Mouse (Mus musculus): ENCODE results near the gene Dio3. TPM values are rescaled to one million over a fixed set of nuclear protein-coding genes. Genes with fewer than 3 reads are reported as not detected.

Dio3 gene
- polyA plus RNA-seq (2012; rRNA removed), result 0.21 and 0.51 TPM in 2 replicates

DNA sequence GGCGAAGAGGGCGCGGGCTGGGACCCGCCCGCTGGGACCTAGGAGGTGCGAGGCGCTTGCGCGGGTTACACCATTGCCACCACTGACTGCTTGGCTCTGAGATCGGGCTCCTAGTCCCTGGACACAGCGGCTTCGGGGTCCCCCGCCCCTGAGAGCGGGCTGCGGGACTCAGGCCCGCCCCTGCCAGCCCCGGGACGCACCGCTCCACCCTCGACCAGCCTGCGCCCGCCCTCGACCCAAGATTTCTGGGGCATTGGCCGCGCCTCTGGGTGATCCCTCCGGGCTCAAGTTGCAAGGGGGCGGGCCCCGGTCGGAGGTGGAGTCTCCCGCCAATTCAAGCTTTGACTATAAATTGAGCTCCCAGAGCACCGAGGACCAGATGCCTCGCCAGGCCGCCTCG, at the start of gene Dio3:
Gene Dio3, plus strand, starts transcription at position 216 of the 400 bp plus-strand sequence.
- TF ChIP-seq POLR2A (IDR thresholded peaks at IDR 0.05; ENCODE audit: control insufficient read depth, low read depth, low read length), result no peak
- no peak for TF ChIP-seq CTCF (IDR thresholded peaks at IDR 0.05; ENCODE audit: control insufficient read depth, insufficient read depth, insufficient replicate concordance, low read depth, low read length)
- H3K27ac ChIP-seq (ENCODE audit: control insufficient read depth, insufficient read depth, low read depth, low read length), result no peak within 1 kb of the TSS
- no peaks in the 10 kb centered on the region for H3K36me3 ChIP-seq (ENCODE audit: control insufficient read depth, insufficient read depth, low read length)
- peaks cover 11% of the 10 kb centered on the region for H3K4me1 ChIP-seq (ENCODE audit: control insufficient read depth, insufficient read depth, low read length)
- H3K4me3 ChIP-seq (ENCODE audit: control insufficient read depth, low read depth, low read length), result peak within 1 kb of the TSS; percentile 58
- peaks cover 6% of the 10 kb centered on the region; the same call in 1 of the 2 replicates for H3K27me3 ChIP-seq (ENCODE audit: control insufficient read depth, insufficient read depth, low read length)

DNA sequence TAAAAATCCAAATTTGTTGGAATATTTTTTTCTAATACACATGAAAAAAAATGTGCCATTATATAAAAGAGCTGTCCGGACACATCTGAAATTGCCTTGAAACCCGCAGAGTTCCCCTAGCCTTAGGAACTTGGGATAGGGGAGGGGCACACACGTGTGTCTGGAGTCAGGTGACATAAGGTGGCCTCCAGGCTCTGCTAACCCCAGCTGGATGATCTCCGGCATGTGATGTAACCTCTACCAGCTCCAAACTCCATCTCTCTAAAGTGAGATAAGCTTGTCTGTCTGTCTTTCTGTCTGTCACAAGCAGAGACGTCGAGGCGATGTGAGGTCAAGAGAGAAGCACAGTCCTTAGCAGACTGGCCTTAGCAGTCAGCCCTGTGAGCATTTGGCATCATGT, 48.6 kb upstream of the Dio3 start:
- no peak for TF ChIP-seq POLR2A (IDR thresholded peaks at IDR 0.05; ENCODE audit: control insufficient read depth, low read depth, low read length)
- TF ChIP-seq CTCF (IDR thresholded peaks at IDR 0.05; ENCODE audit: control insufficient read depth, insufficient read depth, insufficient replicate concordance, low read depth, low read length), result no peak
- no peaks in the 10 kb centered on the region for H3K27me3 ChIP-seq (ENCODE audit: control insufficient read depth, insufficient read depth, low read length)

GRCm38 (mm10) chr12:110230767-110231166, 48.1 kb upstream of the Dio3 start:
- Histone ChIP-seq H3K4me1 (ENCODE audit: control insufficient read depth, insufficient read depth, low read length) (no peaks in the 10 kb centered on the region), H3K27me3 (ENCODE audit: control insufficient read depth, insufficient read depth, low read length) (no peaks in the 10 kb centered on the region), H3K36me3 (ENCODE audit: control insufficient read depth, insufficient read depth, low read length) (no peaks in the 10 kb centered on the region), H3K4me3 (ENCODE audit: control insufficient read depth, low read depth, low read length) (no peak overlapping the region), H3K27ac (ENCODE audit: control insufficient read depth, insufficient read depth, low read depth, low read length) (no peak overlapping the region)
- TF ChIP-seq CTCF (IDR thresholded peaks at IDR 0.05; ENCODE audit: control insufficient read depth, insufficient read depth, insufficient replicate concordance, low read depth, low read length), result no peak
- no peak for TF ChIP-seq POLR2A (IDR thresholded peaks at IDR 0.05; ENCODE audit: control insufficient read depth, low read depth, low read length)

More for the DNA sequence above, 48.6 kb upstream of the Dio3 start:
- H3K4me3 ChIP-seq (ENCODE audit: control insufficient read depth, low read depth, low read length), result no peak overlapping the region
- no peaks in the 10 kb centered on the region for H3K36me3 ChIP-seq (ENCODE audit: control insufficient read depth, insufficient read depth, low read length)
- no peaks in the 10 kb centered on the region for H3K4me1 ChIP-seq (ENCODE audit: control insufficient read depth, insufficient read depth, low read length)
- no peak overlapping the region for H3K27ac ChIP-seq (ENCODE audit: control insufficient read depth, insufficient read depth, low read depth, low read length)

GRCm38 (mm10) chr12:110231709-110232600, 46.9 kb upstream of the Dio3 start:
- TF ChIP-seq CTCF (IDR thresholded peaks at IDR 0.05; ENCODE audit: control insufficient read depth, insufficient read depth, insufficient replicate concordance, low read depth, low read length), result no peak
- TF ChIP-seq POLR2A (IDR thresholded peaks at IDR 0.05; ENCODE audit: control insufficient read depth, low read depth, low read length), result no peak
- Histone ChIP-seq H3K27me3 (ENCODE audit: control insufficient read depth, insufficient read depth, low read length) (no peaks in the 10 kb centered on the region), H3K36me3 (ENCODE audit: control insufficient read depth, insufficient read depth, low read length) (no peaks in the 10 kb centered on the region), H3K4me1 (ENCODE audit: control insufficient read depth, insufficient read depth, low read length) (peaks cover 7% of the 10 kb centered on the region), H3K4me3 (ENCODE audit: control insufficient read depth, low read depth, low read length) (no peak overlapping the region), H3K27ac (ENCODE audit: control insufficient read depth, insufficient read depth, low read depth, low read length) (no peak overlapping the region)

DNA sequence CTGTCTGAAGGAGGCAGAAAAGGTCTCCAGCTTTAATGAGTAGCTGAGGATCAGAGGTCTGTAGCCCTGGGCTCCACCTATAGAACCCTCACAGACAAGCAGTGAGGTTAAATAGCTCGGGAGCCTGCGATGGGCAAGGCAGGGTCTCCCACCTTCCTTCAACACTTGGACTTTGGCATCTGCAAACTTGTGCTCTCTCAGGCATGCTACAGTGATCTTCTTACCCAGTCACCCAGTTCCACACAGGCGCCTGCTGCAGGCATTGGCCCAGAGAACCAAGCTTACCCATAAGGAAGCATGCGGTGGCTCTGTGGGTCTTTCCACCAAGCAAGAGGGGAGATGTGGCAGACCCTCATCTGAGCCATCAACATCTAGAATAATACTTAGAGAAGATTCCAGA, 43.0 kb upstream of the Dio3 start:
- H3K27ac ChIP-seq (ENCODE audit: control insufficient read depth, insufficient read depth, low read depth, low read length), result no peak overlapping the region
- no peaks in the 10 kb centered on the region for H3K27me3 ChIP-seq (ENCODE audit: control insufficient read depth, insufficient read depth, low read length)

GRCm38 (mm10) chr12:110237046-110237445, 41.8 kb upstream of the Dio3 start:
- no peak for TF ChIP-seq CTCF (IDR thresholded peaks at IDR 0.05; ENCODE audit: control insufficient read depth, insufficient read depth, insufficient replicate concordance, low read depth, low read length)
- no peak for TF ChIP-seq POLR2A (IDR thresholded peaks at IDR 0.05; ENCODE audit: control insufficient read depth, low read depth, low read length)
- H3K4me3 ChIP-seq (ENCODE audit: control insufficient read depth, low read depth, low read length), result peak overlapping the region; percentile 4
- no peak overlapping the region for H3K27ac ChIP-seq (ENCODE audit: control insufficient read depth, insufficient read depth, low read depth, low read length)
- no peaks in the 10 kb centered on the region for H3K36me3 ChIP-seq (ENCODE audit: control insufficient read depth, insufficient read depth, low read length)
- H3K27me3 ChIP-seq (ENCODE audit: control insufficient read depth, insufficient read depth, low read length), result no peaks in the 10 kb centered on the region
- peaks cover 8% of the 10 kb centered on the region for H3K4me1 ChIP-seq (ENCODE audit: control insufficient read depth, insufficient read depth, low read length)

More for the DNA sequence above, 43.0 kb upstream of the Dio3 start:
- no peaks in the 10 kb centered on the region for H3K36me3 ChIP-seq (ENCODE audit: control insufficient read depth, insufficient read depth, low read length)
- no peak for TF ChIP-seq POLR2A (IDR thresholded peaks at IDR 0.05; ENCODE audit: control insufficient read depth, low read depth, low read length)
- no peak for TF ChIP-seq CTCF (IDR thresholded peaks at IDR 0.05; ENCODE audit: control insufficient read depth, insufficient read depth, insufficient replicate concordance, low read depth, low read length)
- no peak overlapping the region for H3K4me3 ChIP-seq (ENCODE audit: control insufficient read depth, low read depth, low read length)
- peaks cover 8% of the 10 kb centered on the region for H3K4me1 ChIP-seq (ENCODE audit: control insufficient read depth, insufficient read depth, low read length)

- H3K4me1 ChIP-seq (ENCODE audit: control insufficient read depth, insufficient read depth, low read length), result peaks cover 8% of the 10 kb centered on the region
- TF ChIP-seq POLR2A (IDR thresholded peaks at IDR 0.05; ENCODE audit: control insufficient read depth, low read depth, low read length) (no peak), CTCF (IDR thresholded peaks at IDR 0.05; ENCODE audit: control insufficient read depth, insufficient read depth, insufficient replicate concordance, low read depth, low read length) (no peak)
- H3K4me3 ChIP-seq (ENCODE audit: control insufficient read depth, low read depth, low read length), result no peak overlapping the region
- H3K27ac ChIP-seq (ENCODE audit: control insufficient read depth, insufficient read depth, low read depth, low read length), result no peak overlapping the region
- H3K27me3 ChIP-seq (ENCODE audit: control insufficient read depth, insufficient read depth, low read length), result no peaks in the 10 kb centered on the region
- no peaks in the 10 kb centered on the region for H3K36me3 ChIP-seq (ENCODE audit: control insufficient read depth, insufficient read depth, low read length)
Observed at GRCm38 (mm10) chr12:110239358-110239757, 39.5 kb upstream of the Dio3 start.
